Mouse (Mus musculus): ENCODE results near the gene Mroh2b. TPM values are rescaled to one million over a fixed set of nuclear protein-coding genes. Genes with fewer than 3 reads are reported as not detected.

Mroh2b gene
- not detected in 4 replicates for total RNA-seq (2023)

DNA sequence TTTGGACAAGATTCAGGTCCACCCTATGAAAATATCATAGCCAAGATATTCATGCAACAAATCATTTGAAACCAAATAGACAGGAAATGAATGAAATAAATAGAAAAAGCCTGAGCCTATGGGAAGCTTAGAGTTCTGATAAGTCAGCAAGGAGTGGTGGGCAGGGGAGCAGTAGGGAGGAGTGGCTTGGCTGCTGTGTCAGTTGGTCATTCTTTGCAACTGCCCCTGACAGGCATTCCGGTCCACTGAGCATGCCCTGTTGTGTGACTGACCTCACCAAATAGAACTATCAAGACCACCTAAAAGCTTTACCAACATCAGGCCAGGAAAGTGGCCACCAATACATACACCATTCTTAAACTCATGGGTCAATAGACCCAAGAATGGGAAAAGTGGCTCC is at the start of gene Mroh2b:
Gene Mroh2b, plus strand, starts transcription at position 301 of the 400 bp plus-strand sequence.

Other genes starting within 250 kb of the Mroh2b start
- 1.2 to 2.5 TPM (median 1.7 TPM) in 4 replicates for gene C6, start 171.6 kb upstream of the Mroh2b start, total RNA-seq (2023)
- gene C7, start 165.0 kb downstream of the Mroh2b start, total RNA-seq (2023) = not detected in 4 replicates
- 81.2 to 104 TPM (median 84.9 TPM) in 4 replicates for gene Card6, start 209.8 kb downstream of the Mroh2b start, total RNA-seq (2023)
- gene Rpl37, start 217.9 kb downstream of the Mroh2b start, total RNA-seq (2023) = 769 to 824 TPM (median 810 TPM) in 4 replicates
- 19.9 to 22.6 TPM (median 21.1 TPM) in 4 replicates for gene Prkaa1, start 245.1 kb downstream of the Mroh2b start, total RNA-seq (2023)